Mouse (Mus musculus) inflammation-experienced regulatory T-cells, adult 6 months (primary cell): ENCODE results near the gene Gm15140. TPM values are rescaled to one million over a fixed set of nuclear protein-coding genes. Genes with fewer than 3 reads are reported as not detected.
"Not testable (repeated sequence)": the region's sequence is repeated elsewhere in the genome, so short reads cannot be mapped to it uniquely, and the experiment has no call there.

Source experiments
- ATAC-seq: one replicate; pipeline ENCODE4 v1.8.0; 2017
- polyA plus RNA-seq, 3 experiments: library from polyadenylated mRNA; unstranded; fragments of 100-300 nt; shearing (Covaris generic); gene quantifications; one replicate each; pipeline ENCODE4 v1.2.1; 2017

Gm15140 gene
- polyA plus RNA-seq, result not detected

DNA sequence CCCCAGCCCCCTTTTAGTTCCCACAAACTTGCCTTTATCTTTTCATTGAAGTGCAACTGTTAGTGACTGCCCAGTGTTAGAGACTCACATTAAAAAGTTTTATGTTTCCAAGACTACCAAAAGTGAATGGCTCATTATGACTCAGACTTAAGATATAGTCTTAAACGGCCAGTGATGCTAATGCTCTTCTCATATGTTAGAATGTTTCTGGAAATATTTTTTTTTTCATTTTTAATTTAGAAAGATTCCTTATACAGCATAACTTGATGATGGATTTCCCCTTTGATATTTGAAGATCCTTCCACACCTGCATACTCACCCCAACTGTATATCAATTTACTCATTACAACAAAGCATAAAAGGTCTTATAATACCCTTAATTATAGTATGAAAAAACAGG lies at the start of gene Gm15140:
Gene Gm15140 (minus strand): TSS at position 101 of the 400 bp plus-strand sequence.
- ATAC-seq, result not testable (repeated sequence)

Other genes with a start within 250 kb of the Gm15140 start
- not detected for gene Samt1, start 108.0 kb downstream of the Gm15140 start, polyA plus RNA-seq
- not detected for gene 4921511M17Rik, start 86.9 kb downstream of the Gm15140 start, polyA plus RNA-seq
- not detected for gene Gm10057, start 65.6 kb downstream of the Gm15140 start, polyA plus RNA-seq
- gene 4930524N10Rik, start 222.7 kb upstream of the Gm15140 start, polyA plus RNA-seq, result not detected